Mouse (Mus musculus): Measurements from ENCODE around the gene Wnt10b.

- TF ChIP-seq CTCF (IDR thresholded peaks at IDR 0.05; ENCODE audit: low read depth, low read length) (no peak), POLR2A (IDR thresholded peaks at IDR 0.05; ENCODE audit: borderline replicate concordance, low read depth, low read length) (no peak)
These were observed 31.4 kb upstream of the Wnt10b start, which contains the start of gene Ddn for GRCm38 (mm10) chr15:98809390-98809789.
